Mouse (Mus musculus): ENCODE results near the gene Tnni3k.

DNA sequence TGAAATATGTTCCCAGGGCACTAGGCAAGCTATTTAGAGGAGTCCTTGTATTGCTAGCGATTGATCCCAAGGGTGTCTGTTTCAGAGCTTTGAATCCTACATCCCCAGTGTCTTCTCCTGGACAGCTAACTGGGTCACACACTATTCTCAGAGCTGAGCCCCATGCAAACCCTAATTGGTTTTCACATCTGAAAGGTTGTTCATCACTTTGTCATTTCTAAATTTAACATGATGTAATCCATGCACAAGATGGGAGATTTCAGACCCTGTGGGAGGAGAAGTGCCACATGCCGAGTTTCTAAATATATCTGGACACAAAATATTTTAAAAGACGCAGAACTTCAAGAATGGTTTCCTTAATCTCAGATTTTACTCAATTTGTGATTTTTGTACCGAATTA, 230.5 kb downstream of the Tnni3k start:
- no peak for TF ChIP-seq CTCF (conservative IDR thresholded peaks at IDR 0.05; ENCODE audit: insufficient read depth, insufficient read length, low read depth, low read length)
- no peak for TF ChIP-seq POLR2A (IDR thresholded peaks at IDR 0.05; ENCODE audit: low read depth, low read length)
